Mouse (Mus musculus) lung, adult 2 months (tissue): ENCODE measurements around the gene 1700010I14Rik.

Experiments
- CTCF ChIP-seq: fragments of 200-500 bp; IDR thresholded peaks from 2 replicates; pipeline ENCODE4 v1.5.1; 2011; ENCODE audit warnings: mild to moderate bottlenecking, low read length, control low read depth; ENCODE audit not compliant: insufficient read depth
- POLR2A ChIP-seq: fragments of 200-500 bp; IDR thresholded peaks from 2 replicates; pipeline ENCODE4 v1.6.1; 2011; ENCODE audit warnings: low read depth, mild to moderate bottlenecking, control low read depth, low read length, borderline replicate concordance; ENCODE audit errors: extremely low read depth

GRCm38 (mm10) chr17:9031241-9032141 lies 43.4 kb downstream of the 1700010I14Rik start:
- peak; percentile 86 for TF ChIP-seq CTCF
- no peak for TF ChIP-seq POLR2A
